Mouse (Mus musculus): ENCODE data around the gene Nop2. TPM values are rescaled to one million over a fixed set of nuclear protein-coding genes. Genes with fewer than 3 reads are reported as not detected.

Gene Nop2
- total RNA-seq, 2 experiments from 2014 or later = 26.4 to 26.6 TPM

Small RNAs within 50 kb of the gene (microRNA-seq; reads per million reads assigned to microRNA genes)
- gene Mir7045 = 1.8 reads per million

Other genes with a start within 250 kb of the Nop2 start
- 1 to 10 TPM; 5.4 to 5.8 TPM for gene Cd4, start 243.7 kb upstream of the Nop2 start, total RNA-seq (2021)
- 1 to 10 TPM; 2.7 to 3.1 TPM for gene Lag3, start 220.2 kb upstream of the Nop2 start, total RNA-seq (2021)
- 1,000 to 10,000 TPM in 1 of 2 experiments, 100 to 1,000 TPM in 1; 913 to 1,047 TPM for gene Ptms, start 211.8 kb upstream of the Nop2 start, total RNA-seq (2021)
- 100 to 1,000 TPM; 606 to 697 TPM for gene Mlf2, start 200.5 kb upstream of the Nop2 start, total RNA-seq (2021)
- 100 to 1,000 TPM; 153 to 170 TPM for gene Cops7a, start 166.4 kb upstream of the Nop2 start, total RNA-seq (2021)
- gene Pianp, start 135.2 kb upstream of the Nop2 start, total RNA-seq (2021) = 100 to 1,000 TPM; 179 to 184 TPM
- gene Zfp384, start 122.8 kb upstream of the Nop2 start, total RNA-seq (2021) = 10 to 100 TPM; 33.3 to 52.7 TPM
- 10 to 100 TPM; 55.2 to 63.9 TPM for gene Ing4, start 92.1 kb upstream of the Nop2 start, total RNA-seq (2021)
- 10 to 100 TPM in 1 of 2 experiments, 1 to 10 TPM in 1; 8.3 to 13.4 TPM for gene Acrbp, start 82.2 kb upstream of the Nop2 start, total RNA-seq (2021)
- under 1 TPM; 0.48 to 0.84 TPM for gene Lpar5, start 64.0 kb upstream of the Nop2 start, total RNA-seq (2021)
- 100 to 1,000 TPM; 153 to 166 TPM for gene Chd4, start 35.9 kb upstream of the Nop2 start, total RNA-seq (2021)
- gene Iffo1, start 13.3 kb downstream of the Nop2 start, total RNA-seq (2021) = 10 to 100 TPM; 63.0 to 67.2 TPM
- 1,000 to 10,000 TPM; 2,336 to 2,609 TPM for gene Gapdh, start 34.6 kb downstream of the Nop2 start, total RNA-seq (2021)
- 10 to 100 TPM; 24.2 to 30.2 TPM for gene Ncapd2, start 59.8 kb downstream of the Nop2 start, total RNA-seq (2021)
- 10 to 100 TPM; 63.3 to 66.1 TPM for gene Mrpl51, start 59.9 kb downstream of the Nop2 start, total RNA-seq (2021)
- gene Vamp1, start 83.6 kb downstream of the Nop2 start, total RNA-seq (2021) = 100 to 1,000 TPM; 101 to 114 TPM
- 1 to 10 TPM; 3.7 to 4.9 TPM for gene Tapbpl, start 100.0 kb downstream of the Nop2 start, total RNA-seq (2021)
- not detected for gene Cd27, start 105.1 kb downstream of the Nop2 start, total RNA-seq (2021)
- gene Tuba3a, start 154.1 kb downstream of the Nop2 start, total RNA-seq (2021) = not detected
- gene Ltbr, start 182.0 kb downstream of the Nop2 start, total RNA-seq (2021) = 1 to 10 TPM; 7.4 to 8.4 TPM
- gene Scnn1a, start 188.8 kb downstream of the Nop2 start, total RNA-seq (2021) = 1 to 10 TPM; 2.4 to 2.9 TPM
- gene Tnfrsf1a, start 217.5 kb downstream of the Nop2 start, total RNA-seq (2021) = 10 to 100 TPM; 11.1 to 11.8 TPM
- gene Plekhg6, start 248.9 kb downstream of the Nop2 start, total RNA-seq (2021) = under 1 TPM; 0.11 to 0.30 TPM

All from left cerebral cortex, postnatal 36 days (tissue).